Mouse (Mus musculus) kidney, adult 2 months (tissue): ENCODE data around the gene Nlrc4. TPM values are rescaled to one million over a fixed set of nuclear protein-coding genes. Genes with fewer than 3 reads are reported as not detected.
"Not testable (repeated sequence)": the region's sequence is repeated elsewhere in the genome, so short reads cannot be mapped to it uniquely, and the experiment has no call there.

Experiments used
- DNase-seq: peaks from one replicate; pipeline ENCODE4 v3.0.0; 2021
- H3K27ac ChIP-seq: fragments of 200-500 bp; 2 replicates; pipeline ENCODE4 v1.5.1; 2012; ENCODE audit warnings: low read depth, low read length, control low read depth, inconsistent platforms; ENCODE audit not compliant: insufficient read depth
- H3K27me3 ChIP-seq: fragments of 200-500 bp; replicated peaks from 2 replicates; pipeline ENCODE4 v1.6.1; 2012; ENCODE audit warnings: mild to moderate bottlenecking, moderate library complexity, low read length, inconsistent platforms; ENCODE audit not compliant: control insufficient read depth, insufficient read depth
- H3K36me3 ChIP-seq: fragments of 200-500 bp; 2 replicates; pipeline ENCODE4 v1.6.1; 2012; ENCODE audit warnings: mild to moderate bottlenecking, moderate library complexity, low read length, inconsistent platforms; ENCODE audit not compliant: control insufficient read depth, insufficient read depth
- H3K4me1 ChIP-seq: fragments of 200-500 bp; 2 replicates; pipeline ENCODE4 v1.6.1; 2011; ENCODE audit warnings: low read length; ENCODE audit not compliant: control insufficient read depth, insufficient read depth
- H3K4me3 ChIP-seq: fragments of 200-500 bp; 2 replicates; pipeline ENCODE4 v1.5.1; 2011; ENCODE audit warnings: mild to moderate bottlenecking, low read depth, low read length, control low read depth; ENCODE audit not compliant: insufficient read depth
- CTCF ChIP-seq: fragments of 200-500 bp; conservative IDR thresholded peaks from 2 replicates; pipeline ENCODE4 v1.5.1; 2011; ENCODE audit warnings: low read depth, mild to moderate bottlenecking, control low read depth, low read length, moderate library complexity, mixed read lengths; ENCODE audit not compliant: insufficient read depth, insufficient read length
- POLR2A ChIP-seq: fragments of 200-500 bp; IDR thresholded peaks from one replicate; pipeline ENCODE4 v1.6.1; 2011; ENCODE audit warnings: low read depth, low read length, control low read depth
- WGBS: fragments of 180-500 bp; shearing (Covaris S2); methylation state at CpG from one replicate; pipeline ENCODE4 v1.1.7; 2018; 5-methylcytosine and 5-hydroxymethylcytosine counted together
- polyA plus RNA-seq: library from polyadenylated mRNA; depleted of rRNA; stranded (reverse); fragments of >200 nt; gene quantifications from 2 replicates; pipeline ENCODE4 v1.2.3, GENCODE M21; 2012

Nlrc4 gene
- polyA plus RNA-seq, 1 experiment: 0.28 TPM

GRCm38 (mm10) chr17:74489024-74489900, 30.3 kb upstream of the Nlrc4 start, which contains the start of gene Yipf4:
Yipf4 (plus strand) TSS chr17:74489493.
- Histone ChIP-seq H3K36me3 (peaks cover 2% of the 10 kb centered on the region), H3K27me3 (no peaks in the 10 kb centered on the region), H3K4me1 (peaks cover 4% of the 10 kb centered on the region; the same call in 1 of the 2 replicates), H3K4me3 (peak within 1 kb of the TSS; percentile 94), H3K27ac (peak within 1 kb of the TSS; percentile 84)
- WGBS: 4% methylated on average over 58 of the region's 58 CpGs
- TF ChIP-seq CTCF: no peak
- peak; percentile 49 for TF ChIP-seq POLR2A
- peak; percentile 99 for DNase-seq

- WGBS: 87% methylated on average over 14 of the region's 14 CpGs
- Histone ChIP-seq H3K4me3 (no peak overlapping the region), H3K27me3 (no peaks in the 10 kb centered on the region; the same call in 1 of the 2 replicates), H3K36me3 (no peaks in the 10 kb centered on the region), H3K27ac (no peak overlapping the region), H3K4me1 (no peaks in the 10 kb centered on the region)
- TF ChIP-seq CTCF: no peak
- no peak for TF ChIP-seq POLR2A
- no peak for DNase-seq
Observed at GRCm38 (mm10) chr17:74480361-74481069, 21.6 kb upstream of the Nlrc4 start.

DNA sequence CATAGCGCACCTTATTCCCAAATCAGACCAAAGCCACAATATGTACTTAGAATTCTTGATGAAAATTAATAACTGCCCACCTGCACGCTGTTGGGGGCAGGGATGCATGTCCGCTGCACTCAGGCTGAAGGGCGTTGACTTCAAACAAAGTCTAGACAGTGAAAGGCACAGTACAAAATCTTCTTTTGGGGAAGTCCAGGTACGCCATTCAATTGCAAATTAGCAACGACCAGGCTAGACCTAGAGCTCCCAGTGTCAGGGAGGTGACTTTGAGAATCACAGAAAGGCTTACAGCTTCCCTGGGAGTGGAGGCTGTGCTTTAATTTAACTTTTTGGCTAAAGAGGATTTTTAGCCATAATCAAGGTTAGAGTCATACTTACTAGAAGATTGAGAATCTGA, 11.2 kb upstream of the Nlrc4 start:
- not testable (repeated sequence) for H3K4me1 ChIP-seq, H3K27ac ChIP-seq, H3K4me3 ChIP-seq, DNase-seq, H3K36me3 ChIP-seq, H3K27me3 ChIP-seq
- WGBS: 84% methylated on average over 6 of the region's 6 CpGs

- WGBS: 90% methylated on average over 2 of the region's 2 CpGs
- not testable (repeated sequence) for H3K4me1 ChIP-seq, H3K4me3 ChIP-seq, H3K27me3 ChIP-seq, DNase-seq, H3K27ac ChIP-seq, H3K36me3 ChIP-seq
Observed at GRCm38 (mm10) chr17:74467981-74468380, 9.0 kb upstream of the Nlrc4 start.

DNA sequence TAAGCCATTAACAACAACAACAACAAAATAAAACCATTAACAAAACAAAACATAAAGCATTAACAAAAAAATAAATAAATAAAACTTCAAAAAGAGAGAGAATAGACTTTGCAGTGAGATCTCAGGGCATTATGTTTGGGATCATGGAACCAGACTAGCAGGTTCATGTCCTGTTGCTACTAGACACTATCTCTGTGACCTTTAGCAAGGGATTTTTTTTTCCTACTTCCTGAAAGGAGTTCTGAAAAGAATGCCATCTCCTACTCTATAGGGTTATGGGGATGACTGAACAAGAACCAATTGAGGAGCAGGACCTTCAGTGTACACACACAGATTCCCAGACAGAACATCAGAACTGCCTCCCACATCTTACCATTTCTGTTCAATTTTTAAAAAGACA, 4.6 kb upstream of the Nlrc4 start:
- Histone ChIP-seq H3K36me3 (no peaks in the 10 kb centered on the region), H3K27ac (no peak overlapping the region), H3K4me3 (no peak overlapping the region), H3K27me3 (no peaks in the 10 kb centered on the region), H3K4me1 (no peaks in the 10 kb centered on the region)
- no peak for DNase-seq
- TF ChIP-seq POLR2A (no peak), CTCF (no peak)

- peak; percentile 7 for DNase-seq
- 62% methylated on average over 10 of the region's 10 CpGs for WGBS
Observed at GRCm38 (mm10) chr17:74457972-74458677, 817 bp downstream of the Nlrc4 start.

GRCm38 (mm10) chr17:74456825-74457224, 2.1 kb downstream of the Nlrc4 start:
- H3K4me3 ChIP-seq: no peak overlapping the region
- WGBS: 88% methylated on average over 5 of the region's 5 CpGs
- H3K27ac ChIP-seq: no peak overlapping the region
- TF ChIP-seq POLR2A (no peak), CTCF (no peak)
- no peak for DNase-seq
- H3K4me1 ChIP-seq: no peaks in the 10 kb centered on the region
- no peaks in the 10 kb centered on the region for H3K27me3 ChIP-seq
- no peaks in the 10 kb centered on the region for H3K36me3 ChIP-seq

More at GRCm38 (mm10) chr17:74457972-74458677, 817 bp downstream of the Nlrc4 start:
- no peak for TF ChIP-seq CTCF
- no peak for TF ChIP-seq POLR2A
- Histone ChIP-seq H3K27ac (no peak overlapping the region), H3K36me3 (no peaks in the 10 kb centered on the region), H3K4me3 (no peak overlapping the region), H3K4me1 (no peaks in the 10 kb centered on the region), H3K27me3 (no peaks in the 10 kb centered on the region)
